Mouse (Mus musculus): ENCODE measurements around the gene Xylt1.
A peak's percentile ranks its signal among the peaks of the same experiment; 100 is the strongest.

Xylt1 gene

DNA sequence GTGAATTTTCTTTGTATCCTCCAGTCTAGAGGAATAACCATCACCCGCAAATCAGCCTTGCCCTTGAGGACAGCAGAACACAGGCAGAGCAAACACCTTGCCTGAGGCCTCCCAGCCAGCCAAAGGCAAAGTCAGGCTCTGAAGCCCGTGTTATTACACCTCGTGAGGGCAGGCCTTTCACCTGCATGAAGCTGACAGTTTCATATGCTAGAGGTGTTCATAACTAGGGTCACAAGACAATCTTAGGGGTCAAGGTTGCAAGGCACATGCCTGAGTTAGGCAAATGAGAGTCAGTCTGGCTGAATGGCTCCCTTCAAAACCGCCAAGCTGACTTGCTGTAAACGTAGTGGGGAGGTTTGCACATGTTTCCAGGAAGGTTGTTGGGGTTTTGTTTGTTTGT, 186.5 kb downstream of the Xylt1 start:
- DNase-seq = no peak

DNA sequence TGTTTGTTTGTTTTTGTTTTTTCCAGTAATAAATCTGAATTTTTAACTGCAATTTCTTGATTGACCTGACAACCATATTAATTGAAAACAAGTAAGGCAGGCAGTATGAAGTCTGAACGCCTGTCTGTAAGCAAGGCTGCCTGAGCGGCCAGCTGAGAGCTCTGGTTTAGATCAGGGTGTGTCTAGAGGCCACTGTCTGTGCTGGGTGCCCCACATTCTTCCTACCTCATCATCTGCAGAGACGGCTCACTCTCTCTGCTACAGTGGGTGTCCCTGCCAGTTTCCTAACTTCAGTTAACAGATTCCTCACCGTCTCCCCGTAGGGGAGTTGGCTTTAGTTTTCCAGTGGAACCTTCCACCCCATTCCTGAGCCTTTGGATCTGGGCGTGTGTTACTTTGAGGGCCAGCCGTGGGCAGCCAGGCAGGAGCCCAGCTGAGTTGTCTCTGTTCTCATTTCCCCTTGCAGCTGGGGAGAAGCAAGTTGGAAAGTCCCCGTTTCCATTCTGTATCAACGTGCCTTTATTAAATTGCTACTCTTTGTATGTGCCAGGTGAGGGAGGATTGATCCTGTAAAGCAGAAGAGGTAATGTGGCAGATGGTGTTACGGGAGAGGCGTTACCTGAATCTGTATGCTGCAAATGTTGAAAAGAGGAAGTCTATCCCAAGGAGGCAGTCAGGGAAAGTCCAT, 187.0 kb downstream of the Xylt1 start:
- no peak for DNase-seq

- DNase-seq = no peak
Measured at GRCm38 (mm10) chr7:117571131-117571530, 190.4 kb downstream of the Xylt1 start.

- no peak for DNase-seq
Measured at GRCm38 (mm10) chr7:117571713-117572112, 190.9 kb downstream of the Xylt1 start.

GRCm38 (mm10) chr7:117573170-117573569, 192.4 kb downstream of the Xylt1 start:
- no peak for DNase-seq

GRCm38 (mm10) chr7:117575417-117575816, 194.6 kb downstream of the Xylt1 start:
- DNase-seq = no peak

DNA sequence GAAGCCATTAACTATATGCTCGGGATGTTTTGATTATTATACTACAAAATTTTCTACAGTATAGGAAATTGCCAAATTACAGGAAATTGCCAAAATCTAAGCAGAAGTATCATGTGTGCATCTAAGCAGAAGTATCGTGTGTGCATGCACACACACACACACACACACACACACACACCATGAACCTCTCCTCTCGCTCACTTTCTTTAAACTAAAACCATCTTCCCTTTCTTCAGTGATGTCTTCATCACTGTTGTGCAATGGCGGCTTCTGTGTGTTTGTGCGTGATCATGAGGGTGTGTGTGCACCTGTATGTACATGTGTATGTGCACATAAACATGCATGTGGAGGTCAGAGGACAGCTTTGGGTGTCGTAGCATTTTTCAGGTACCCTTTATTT, 196.3 kb downstream of the Xylt1 start:
- no peak for DNase-seq

DNA sequence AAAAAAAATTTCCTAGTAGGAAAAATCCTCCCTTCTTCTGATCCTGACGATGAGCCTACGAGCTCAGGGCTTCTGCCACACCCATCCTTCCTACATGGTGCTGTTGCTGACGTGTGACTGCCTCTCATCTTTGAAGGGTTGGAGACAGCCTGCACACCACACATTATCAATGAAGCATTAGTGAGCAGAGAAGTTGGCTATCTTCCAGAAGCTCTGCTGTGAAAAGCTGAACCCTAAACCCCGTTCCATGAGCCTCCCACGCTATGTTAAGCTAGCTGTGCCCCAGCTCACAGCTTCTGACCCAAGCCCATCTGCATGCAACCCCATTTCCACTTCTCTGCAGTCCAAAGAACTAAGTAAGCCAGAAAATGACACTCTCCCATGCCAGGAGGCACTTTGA, 204.4 kb downstream of the Xylt1 start:
- DNase-seq = no peak

DNA sequence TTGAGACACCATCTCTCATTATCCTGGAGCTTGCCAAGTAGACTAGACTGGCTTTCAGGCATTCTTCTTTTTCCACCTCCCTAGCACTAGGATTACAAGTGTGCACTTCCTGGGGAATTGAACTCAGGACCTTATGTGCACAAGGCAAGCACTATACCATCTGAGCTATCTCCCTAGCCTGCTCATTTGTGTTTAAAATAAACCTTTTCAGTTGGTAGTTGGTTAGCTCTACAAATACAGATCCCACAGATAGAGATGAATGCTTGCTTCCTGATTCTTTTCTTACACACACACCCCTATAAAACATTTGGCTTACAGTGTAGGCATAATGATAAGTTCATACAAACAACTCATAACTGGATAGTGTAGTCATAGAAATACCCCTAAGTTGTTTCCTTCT, 206.0 kb downstream of the Xylt1 start:
- DNase-seq = no peak

DNA sequence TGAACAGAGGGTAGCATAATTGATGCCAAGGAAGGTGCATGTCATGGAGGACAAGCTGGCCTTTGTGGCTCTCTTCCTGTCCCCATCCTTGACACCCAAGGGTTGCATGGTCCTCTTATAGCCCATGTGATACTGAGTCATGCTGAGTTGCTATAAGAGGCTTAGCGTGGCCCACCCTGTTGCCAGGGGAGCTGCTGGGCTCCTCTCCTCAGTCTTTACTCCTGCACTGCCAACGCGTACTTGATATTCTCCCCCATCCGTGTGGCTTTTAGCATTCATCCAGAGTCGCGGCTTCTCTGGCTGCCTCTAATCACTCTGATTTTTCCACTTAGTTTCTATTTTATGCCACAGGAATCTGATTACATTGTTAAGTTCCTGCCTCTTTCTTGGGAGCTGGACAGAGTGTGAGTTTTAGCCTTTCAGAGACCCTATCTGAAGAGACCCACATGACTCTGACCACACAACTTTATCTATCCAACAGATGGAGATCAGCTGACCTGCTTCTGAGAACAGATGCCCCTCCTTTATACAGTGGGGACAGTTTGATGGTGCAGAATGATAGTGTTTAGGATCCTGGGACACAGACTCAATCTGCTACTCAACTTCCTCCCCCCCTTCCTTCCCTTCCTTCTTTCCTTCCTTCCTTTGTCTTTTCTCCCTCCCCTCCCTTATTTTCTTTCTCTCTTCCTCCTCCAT, 206.6 kb downstream of the Xylt1 start:
- DNase-seq = peak; percentile 83

DNA sequence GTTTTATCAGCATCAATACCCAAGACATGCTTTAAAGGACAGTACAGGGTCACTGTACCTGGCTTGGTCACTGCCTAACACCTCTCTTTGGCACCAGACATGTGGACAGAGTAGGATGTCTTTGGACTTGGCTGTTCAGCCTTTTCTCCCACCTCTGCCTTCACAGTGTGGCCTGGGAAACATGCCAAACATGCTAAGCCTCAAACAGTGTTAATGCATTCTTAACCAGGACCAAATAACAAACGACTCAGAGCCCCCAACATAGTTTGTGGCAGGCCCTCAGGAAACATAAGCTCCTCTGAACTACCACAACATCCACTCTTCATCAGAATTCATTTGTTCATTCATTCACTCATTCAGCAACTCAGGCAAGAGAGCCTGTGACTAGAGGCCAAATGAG, 207.6 kb downstream of the Xylt1 start:
- DNase-seq = no peak

DNA sequence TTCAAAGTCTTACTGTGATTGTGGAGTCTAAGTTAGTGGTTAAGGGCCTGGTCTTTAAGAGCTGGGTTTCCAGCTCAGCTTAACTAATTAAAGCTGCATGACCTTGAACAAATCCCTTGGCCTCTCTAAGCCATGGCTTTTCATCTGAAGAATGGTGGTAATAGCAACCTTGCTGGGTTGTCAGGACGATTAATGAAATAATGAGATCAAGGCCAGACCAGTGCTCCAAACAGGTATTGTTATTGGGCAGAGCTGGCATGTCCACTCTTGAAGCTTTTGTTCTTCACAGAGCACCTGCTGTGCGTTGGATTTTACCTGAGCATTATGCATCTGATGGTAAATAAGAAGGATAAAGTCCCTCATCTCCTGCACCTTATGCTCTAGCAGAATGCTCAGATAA, 208.6 kb downstream of the Xylt1 start:
- no peak for DNase-seq

- DNase-seq = no peak
Measured at GRCm38 (mm10) chr7:117589820-117590219, 209.0 kb downstream of the Xylt1 start.

- DNase-seq = no peak
Measured at GRCm38 (mm10) chr7:117594191-117594590, 213.4 kb downstream of the Xylt1 start.

GRCm38 (mm10) chr7:117595029-117595695, 214.4 kb downstream of the Xylt1 start:
- DNase-seq = no peak

DNA sequence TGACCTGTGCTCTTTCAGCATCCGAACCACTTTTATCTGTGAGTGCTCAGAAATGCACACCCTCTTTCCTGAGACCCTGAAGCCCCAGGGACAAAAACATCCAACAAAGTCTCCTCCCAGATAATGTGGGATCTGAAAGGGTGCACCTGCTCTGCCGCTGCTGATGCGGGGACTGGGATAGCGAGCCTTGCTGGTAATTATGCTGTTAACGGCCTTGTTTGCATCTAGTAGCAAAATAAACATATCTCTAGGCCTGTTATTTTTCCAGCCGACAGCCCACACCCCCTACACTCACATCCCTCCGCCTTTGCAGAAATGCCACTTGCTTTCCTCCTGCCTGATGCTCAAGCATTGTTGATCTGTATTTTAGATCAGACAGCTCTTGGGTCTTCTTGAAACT, 219.7 kb downstream of the Xylt1 start:
- no peak for DNase-seq

- DNase-seq = no peak
Measured at GRCm38 (mm10) chr7:117610439-117610838, 229.7 kb downstream of the Xylt1 start.

DNA sequence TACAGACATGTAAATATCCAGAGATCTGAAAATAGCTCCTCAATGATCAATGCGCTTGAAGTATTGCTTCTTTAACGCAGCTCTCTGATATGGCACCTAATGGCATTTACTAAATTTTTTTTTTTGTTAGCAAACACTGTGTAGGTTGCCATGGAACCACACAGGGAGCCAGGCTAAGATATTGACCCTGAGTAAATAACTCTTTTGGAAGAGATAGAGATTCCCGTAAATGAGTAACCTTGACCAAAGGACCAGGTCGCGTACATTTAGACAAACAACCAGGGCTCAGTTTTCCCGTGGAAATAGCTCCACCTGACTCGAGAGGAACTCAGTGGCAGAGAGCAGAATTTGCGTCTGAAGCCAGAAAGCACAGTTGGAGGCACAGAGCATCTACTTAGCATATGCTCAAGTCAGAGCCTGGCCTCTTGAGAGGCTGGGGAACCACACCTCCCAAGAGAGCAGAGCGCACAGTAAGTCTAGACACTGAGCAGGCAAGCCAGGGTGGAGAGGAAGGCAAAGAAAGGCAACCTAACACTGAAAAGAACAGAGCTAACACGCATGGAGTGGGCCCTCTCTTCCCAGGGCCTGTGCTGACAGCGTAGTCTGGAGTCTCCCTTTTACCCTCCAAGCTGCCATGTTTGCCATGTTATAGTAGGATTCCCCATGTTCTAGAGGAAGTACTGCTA, 232.2 kb downstream of the Xylt1 start:
- DNase-seq = no peak

- no peak for DNase-seq
Measured at GRCm38 (mm10) chr7:117613796-117614195, 233.0 kb downstream of the Xylt1 start.

GRCm38 (mm10) chr7:117614346-117614745, 233.6 kb downstream of the Xylt1 start:
- DNase-seq = no peak

DNA sequence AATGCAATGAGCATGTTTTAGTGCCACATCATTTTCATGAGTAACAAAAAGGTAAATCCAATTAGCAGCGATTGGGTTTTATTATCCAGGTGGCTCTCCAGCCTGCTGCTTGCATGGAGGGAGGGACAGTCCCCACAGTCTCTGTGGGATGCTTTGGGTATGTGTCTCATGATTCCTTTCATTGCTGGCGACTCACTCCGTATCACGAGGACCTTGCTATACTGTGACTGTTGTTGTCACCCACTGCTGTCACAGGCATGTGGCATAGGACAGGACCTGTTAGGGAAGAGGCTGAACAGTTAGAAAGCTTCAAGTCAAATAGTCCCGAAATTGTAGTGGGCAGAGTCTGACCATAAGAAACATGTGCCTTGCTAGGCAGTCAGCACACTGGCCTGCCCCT, 234.1 kb downstream of the Xylt1 start:
- no peak for DNase-seq

- DNase-seq = no peak
Measured at GRCm38 (mm10) chr7:117616277-117616676, 235.5 kb downstream of the Xylt1 start.

DNA sequence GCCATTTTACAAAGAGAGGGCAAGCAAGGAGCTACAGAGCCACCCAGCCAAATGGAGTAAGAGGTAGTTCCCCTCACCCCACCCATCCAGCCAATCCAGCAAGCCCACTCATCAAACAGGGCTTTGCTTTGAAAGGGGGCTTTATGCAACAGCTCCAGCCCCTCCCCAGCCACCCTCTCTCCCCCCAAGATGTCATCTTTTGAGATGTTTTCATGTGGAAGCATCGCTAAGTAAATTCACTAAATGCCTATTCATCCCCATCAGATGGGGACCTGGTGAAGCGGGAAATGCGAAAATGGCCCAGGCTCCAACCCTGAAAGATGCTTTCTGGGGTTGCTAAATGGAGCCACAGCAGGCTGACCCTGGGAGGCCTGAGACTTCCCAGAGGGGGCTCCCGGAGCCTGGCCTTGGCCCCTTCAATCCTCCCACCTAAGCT, 238.0 kb downstream of the Xylt1 start:
- DNase-seq = no peak

GRCm38 (mm10) chr7:117621566-117621965, 240.8 kb downstream of the Xylt1 start:
- no peak for DNase-seq
